Mouse (Mus musculus): ENCODE measurements around the gene Pdik1l.
A peak's percentile ranks its signal among the peaks of the same experiment; 100 is the strongest.

GRCm38 (mm10) chr4:134300316-134300715 is 12.6 kb upstream of the Pdik1l start:
- TF ChIP-seq POLR2A (IDR thresholded peaks at IDR 0.05; ENCODE audit: insufficient read depth, low read depth, low read length): peak; percentile 18; the same call in 1 of the 2 replicates
- TF ChIP-seq CTCF (IDR thresholded peaks at IDR 0.05): no peak

Measured in heart, adult 2 months (tissue).